Mouse (Mus musculus) limb, embryonic 14.5 days (tissue): Measurements from ENCODE around the gene Acsbg2. TPM values are rescaled to one million over a fixed set of nuclear protein-coding genes. Genes with fewer than 3 reads are reported as not detected.

Experiments
- ATAC-seq: fragments of 200-750 bp; cut with Nextera tagmentation; 2 replicates; pipeline ENCODE4 v1.8.0; 2017; ENCODE audit warnings: low read depth, moderate number of reproducible peaks, moderate TSS enrichment; ENCODE audit not compliant: low FRiP score
- DNase-seq: peaks from one replicate; pipeline ENCODE4 v3.0.0-alpha.2; 2015; ENCODE audit warnings: low spot score
- H3K27ac ChIP-seq: fragments of 300-500 bp; sonication (generic); replicated peaks from 2 replicates; pipeline ENCODE4 v1.5.1; 2014; ENCODE audit warnings: low read depth, mild to moderate bottlenecking, low read length, moderate library complexity, mixed read lengths
- H3K27me3 ChIP-seq: fragments of 300-500 bp; sonication (generic); 2 replicates; pipeline ENCODE4 v1.6.1; 2014; ENCODE audit warnings: low read length, mixed read lengths; ENCODE audit not compliant: control insufficient read depth, insufficient read depth
- H3K36me3 ChIP-seq: fragments of 300-500 bp; sonication (generic); 2 replicates; pipeline ENCODE4 v1.6.1; 2014; ENCODE audit warnings: mild to moderate bottlenecking, low read length, moderate library complexity, mixed read lengths; ENCODE audit not compliant: control insufficient read depth, insufficient read depth
- H3K4me1 ChIP-seq: fragments of 300-500 bp; sonication (generic); 2 replicates; pipeline ENCODE4 v1.6.1; 2014; ENCODE audit warnings: antibody characterized with exemption, low read length, mixed read lengths; ENCODE audit not compliant: control insufficient read depth, insufficient read depth
- H3K4me2 ChIP-seq: fragments of 300-500 bp; sonication (generic); replicated peaks from 2 replicates; pipeline ENCODE4 v1.6.1; 2014; ENCODE audit warnings: low read depth, mild to moderate bottlenecking, low read length, moderate library complexity; ENCODE audit not compliant: severe bottlenecking
- H3K4me3 ChIP-seq: fragments of 300-500 bp; sonication (generic); replicated peaks from 2 replicates; pipeline ENCODE4 v1.5.1; 2014; ENCODE audit warnings: low read length
- H3K9ac ChIP-seq: fragments of 300-500 bp; sonication (generic); 2 replicates; pipeline ENCODE4 v1.6.1; 2014; ENCODE audit warnings: mild to moderate bottlenecking, low read depth, low read length, moderate library complexity; ENCODE audit not compliant: severe bottlenecking
- H3K9me3 ChIP-seq: fragments of 300-500 bp; sonication (generic); 2 replicates; pipeline ENCODE4 v1.6.1; 2016; ENCODE audit warnings: low read length; ENCODE audit not compliant: control insufficient read depth
- POLR2A ChIP-seq: fragments of 200-500 bp; IDR thresholded peaks from 2 replicates; pipeline ENCODE4 v1.8.0; 2012; ENCODE audit warnings: inconsistent platforms, mild to moderate bottlenecking, moderate library complexity, borderline replicate concordance; ENCODE audit not compliant: insufficient read depth, insufficient read length; ENCODE audit errors: extremely low read depth
- WGBS: fragments of 180-500 bp; shearing (Covaris S2); extraction: QIAGEN DNeasy Blood & Tissue Kit; methylation state at CpG from one replicate; pipeline ENCODE4 v1.1.7; 2014; 5-methylcytosine and 5-hydroxymethylcytosine counted together
- polyA plus RNA-seq, 2 experiments: library from polyadenylated mRNA; depleted of rRNA in 1 of 2; stranded (reverse) in 1 of 2; unstranded in 1 of 2; fragments of >200 nt; fragmentation: Nextera tagmentation in 1 of 2; extraction: Ambion mirVana in 1 of 2; gene quantifications; 2 replicates each; pipeline versions ENCODE4 v1.2.1 to v1.2.3; 2012 to 2014

The Acsbg2 gene
- polyA plus RNA-seq, 2 experiments: not detected

GRCm38 (mm10) chr17:56871767-56872166 is 2.5 kb downstream of the Acsbg2 start:
- Histone ChIP-seq H3K9ac (no peak overlapping the region), H3K9me3 (no peaks in the 10 kb centered on the region), H3K4me3 (no peak overlapping the region), H3K27me3 (no peaks in the 10 kb centered on the region), H3K4me1 (no peaks in the 10 kb centered on the region), H3K36me3 (no peaks in the 10 kb centered on the region), H3K27ac (no peak overlapping the region), H3K4me2 (no peak overlapping the region)
- DNase-seq (no peak), ATAC-seq (no peak)
- WGBS: 75% methylated on average over 8 of the region's 8 CpGs
- TF ChIP-seq POLR2A: no peak

GRCm38 (mm10) chr17:56870287-56870953 is 3.8 kb downstream of the Acsbg2 start:
- H3K27me3 ChIP-seq: no peaks in the 10 kb centered on the region
- DNase-seq: no peak
- no peak overlapping the region for H3K27ac ChIP-seq
- H3K4me2 ChIP-seq: no peak overlapping the region
- no peak overlapping the region for H3K9ac ChIP-seq
- ATAC-seq: no peak
- no peaks in the 10 kb centered on the region for H3K36me3 ChIP-seq
- H3K4me1 ChIP-seq: peaks cover 4% of the 10 kb centered on the region; the same call in 1 of the 2 replicates
- no peaks in the 10 kb centered on the region for H3K9me3 ChIP-seq
- WGBS: 62% methylated on average over 15 of the region's 15 CpGs
- no peak for TF ChIP-seq POLR2A
- no peak overlapping the region for H3K4me3 ChIP-seq

GRCm38 (mm10) chr17:56869481-56869977 is 4.7 kb downstream of the Acsbg2 start:
- no peak overlapping the region for H3K4me3 ChIP-seq
- no peak overlapping the region for H3K9ac ChIP-seq
- no peak overlapping the region for H3K4me2 ChIP-seq
- H3K27me3 ChIP-seq: no peaks in the 10 kb centered on the region
- TF ChIP-seq POLR2A: no peak
- peaks cover 4% of the 10 kb centered on the region; the same call in 1 of the 2 replicates for H3K4me1 ChIP-seq
- 58% methylated on average over 9 of the region's 9 CpGs for WGBS
- no peak overlapping the region for H3K27ac ChIP-seq
- no peaks in the 10 kb centered on the region for H3K36me3 ChIP-seq
- ATAC-seq (no peak), DNase-seq (no peak)
- H3K9me3 ChIP-seq: no peaks in the 10 kb centered on the region

- no peaks in the 10 kb centered on the region for H3K36me3 ChIP-seq
- DNase-seq (no peak), ATAC-seq (no peak)
- 77% methylated on average over 7 of the region's 7 CpGs for WGBS
- no peak overlapping the region for H3K4me3 ChIP-seq
- TF ChIP-seq POLR2A: no peak
- no peak overlapping the region for H3K9ac ChIP-seq
- peaks cover 4% of the 10 kb centered on the region; the same call in 1 of the 2 replicates for H3K4me1 ChIP-seq
- H3K27ac ChIP-seq: no peak overlapping the region
- H3K9me3 ChIP-seq: no peaks in the 10 kb centered on the region
- no peaks in the 10 kb centered on the region for H3K27me3 ChIP-seq
- no peak overlapping the region for H3K4me2 ChIP-seq
Measured at GRCm38 (mm10) chr17:56866071-56866470, 8.2 kb downstream of the Acsbg2 start.

GRCm38 (mm10) chr17:56861197-56861596 is 13.1 kb downstream of the Acsbg2 start:
- 36% methylated on average over 3 of the region's 3 CpGs for WGBS
- no peak for DNase-seq
- no peak for ATAC-seq

More at GRCm38 (mm10) chr17:56861197-56861596, 13.1 kb downstream of the Acsbg2 start:
- H3K9me3 ChIP-seq: no peaks in the 10 kb centered on the region
- no peak overlapping the region for H3K9ac ChIP-seq
- H3K27ac ChIP-seq: no peak overlapping the region
- H3K27me3 ChIP-seq: no peaks in the 10 kb centered on the region
- peaks cover 7% of the 10 kb centered on the region; the same call in 1 of the 2 replicates for H3K4me1 ChIP-seq
- no peak overlapping the region for H3K4me3 ChIP-seq
- no peak overlapping the region for H3K4me2 ChIP-seq
- TF ChIP-seq POLR2A: no peak
- no peaks in the 10 kb centered on the region for H3K36me3 ChIP-seq
